Mouse (Mus musculus) gonadal fat pad, adult 2 months (tissue): ENCODE data around the gene Ptprn2. TPM values are rescaled to one million over a fixed set of nuclear protein-coding genes. Genes with fewer than 3 reads are reported as not detected.
"Not testable (repeated sequence)": the region's sequence is repeated elsewhere in the genome, so short reads cannot be mapped to it uniquely, and the experiment has no call there.

Source experiments
- DNase-seq: peaks from one replicate; pipeline ENCODE4 v3.0.0-alpha.2; 2012; ENCODE audit warnings: low read depth
- polyA plus RNA-seq: library from polyadenylated mRNA; depleted of rRNA; stranded (reverse); fragments of >200 nt; gene quantifications from 2 replicates; pipeline ENCODE4 v1.2.3, GENCODE M21; 2012

The Ptprn2 gene
- polyA plus RNA-seq, 1 experiment = 1.7 TPM

DNA sequence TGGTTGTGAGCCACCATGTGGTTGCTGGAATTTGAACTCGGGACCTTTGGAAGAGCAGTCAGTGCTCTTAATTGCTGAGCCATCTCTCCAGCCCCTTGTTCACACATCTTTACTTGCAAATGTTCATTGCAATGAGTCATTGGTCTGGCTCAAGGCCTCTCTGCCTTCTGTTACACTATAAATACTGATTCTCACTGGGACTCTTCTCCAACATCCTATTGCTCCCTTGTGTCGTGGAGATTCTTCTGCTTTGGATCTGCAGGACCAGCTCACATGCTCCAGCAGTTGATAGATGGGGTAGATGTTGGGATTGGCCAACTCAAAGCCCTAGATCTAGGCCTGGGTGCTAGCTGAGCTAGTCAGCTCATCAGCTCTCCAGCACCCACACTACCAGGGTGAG is 28.3 kb downstream of the Ptprn2 start:
- DNase-seq = not testable (repeated sequence)

DNA sequence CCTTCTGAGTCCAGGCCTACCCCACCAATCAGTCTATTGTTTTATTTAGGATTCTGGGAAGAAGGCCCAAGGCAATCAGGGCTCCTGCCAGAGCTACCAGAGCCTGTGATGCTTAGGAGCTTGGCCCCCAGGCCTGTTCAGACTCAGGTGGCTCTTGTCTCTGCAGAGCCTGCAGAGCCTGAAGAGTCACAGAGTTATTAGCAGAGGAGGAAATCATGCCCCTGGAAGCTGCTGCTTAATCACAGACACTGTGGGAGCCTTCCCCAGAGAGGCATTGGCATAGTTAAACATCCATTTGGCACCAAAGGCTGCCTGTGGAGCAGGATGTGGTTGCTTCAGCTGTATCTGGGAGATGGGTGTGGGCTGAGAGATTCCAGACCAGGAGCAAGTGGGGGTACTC is 30.3 kb downstream of the Ptprn2 start:
- DNase-seq = no peak

GRCm38 (mm10) chr12:116528861-116529260 is 43.3 kb downstream of the Ptprn2 start:
- DNase-seq = no peak

DNA sequence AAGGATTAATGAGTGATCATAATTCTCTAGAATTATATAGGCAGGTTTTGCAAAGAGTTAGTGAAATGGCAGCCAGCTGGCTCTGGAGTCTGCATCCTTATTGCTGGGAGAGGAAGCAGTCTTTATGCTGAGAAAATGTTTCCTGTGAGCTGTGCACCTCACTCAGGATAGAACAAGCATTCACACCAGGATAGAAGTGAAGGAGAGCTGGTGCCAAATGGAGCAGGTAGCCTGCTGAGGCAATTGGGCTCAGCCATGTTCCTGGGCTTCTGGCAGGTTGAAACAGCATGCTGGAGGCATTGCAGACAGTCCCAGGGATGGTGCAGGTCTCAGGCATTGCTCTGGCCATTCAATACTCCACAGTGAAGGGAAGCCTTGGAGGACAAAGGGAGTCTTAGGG is 47.8 kb downstream of the Ptprn2 start:
- no peak for DNase-seq

DNA sequence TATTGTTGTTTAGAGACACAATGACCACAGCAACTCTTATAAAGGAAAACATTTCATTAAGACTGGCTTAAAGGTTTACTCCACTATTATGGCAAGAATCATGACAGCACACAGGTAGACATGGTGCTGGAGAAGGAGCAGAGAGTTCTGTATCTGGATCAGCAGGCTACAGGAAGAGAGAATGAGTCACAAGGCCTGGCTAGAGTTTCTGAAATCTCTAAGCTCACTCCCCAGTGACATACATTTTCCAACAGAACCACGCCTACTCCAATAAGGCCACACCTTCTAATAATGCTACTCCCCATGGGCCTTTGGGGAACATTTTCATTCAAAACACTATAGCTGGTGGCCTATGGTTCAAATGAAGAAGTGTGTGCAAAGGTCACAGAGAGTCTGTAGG is 53.8 kb downstream of the Ptprn2 start:
- DNase-seq = no peak

GRCm38 (mm10) chr12:116540608-116541007 is 55.1 kb downstream of the Ptprn2 start:
- peak; percentile 69 for DNase-seq

DNA sequence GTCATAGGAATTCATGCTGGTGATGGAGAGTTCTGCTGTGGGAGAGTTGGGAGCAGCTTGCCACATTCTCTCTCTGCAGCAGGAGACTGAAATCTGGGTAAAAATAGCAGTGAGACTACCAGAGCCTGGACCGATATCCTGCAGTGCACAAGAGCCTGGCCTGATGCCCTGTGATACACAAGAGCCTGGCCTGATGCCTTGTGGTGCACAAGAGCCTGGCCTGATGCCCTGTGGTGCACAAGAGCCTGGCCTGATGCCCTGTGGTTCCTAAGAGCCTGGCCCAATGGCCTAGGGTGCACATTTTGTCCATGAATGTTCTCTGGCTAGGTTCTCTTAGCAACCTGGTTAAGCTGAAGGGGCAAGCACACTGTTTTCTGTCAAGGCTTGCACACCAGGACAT is 64.5 kb downstream of the Ptprn2 start:
- DNase-seq = no peak

GRCm38 (mm10) chr12:116551516-116551915 is 66.0 kb downstream of the Ptprn2 start:
- DNase-seq = no peak

- no peak for DNase-seq
These were observed 66.8 kb downstream of the Ptprn2 start for GRCm38 (mm10) chr12:116552306-116552705.

- no peak for DNase-seq
These were observed 67.8 kb downstream of the Ptprn2 start for GRCm38 (mm10) chr12:116553361-116553760.

GRCm38 (mm10) chr12:116555964-116556363 is 70.4 kb downstream of the Ptprn2 start:
- no peak for DNase-seq

- no peak for DNase-seq
These were observed 78.9 kb downstream of the Ptprn2 start for GRCm38 (mm10) chr12:116564441-116564840.

DNA sequence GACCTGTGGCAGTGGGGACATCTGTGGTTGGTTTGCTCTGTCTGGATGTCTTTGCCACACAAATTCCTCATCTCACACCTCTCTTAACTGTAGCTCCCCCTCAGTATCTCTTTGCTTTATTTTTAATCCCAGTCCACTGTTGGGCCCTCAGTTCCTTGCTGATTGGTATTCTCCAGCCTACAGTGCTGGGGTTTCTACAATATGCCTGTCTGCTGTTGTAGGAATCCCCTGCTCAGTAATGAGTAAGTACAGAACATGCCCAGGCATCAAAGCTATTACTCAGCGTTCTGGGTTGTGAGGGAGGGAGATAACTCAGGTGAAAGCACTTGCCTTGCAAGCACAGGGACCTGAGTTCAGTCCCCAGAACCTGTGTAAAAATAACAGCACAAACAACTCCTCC is 81.2 kb downstream of the Ptprn2 start:
- no peak for DNase-seq

DNA sequence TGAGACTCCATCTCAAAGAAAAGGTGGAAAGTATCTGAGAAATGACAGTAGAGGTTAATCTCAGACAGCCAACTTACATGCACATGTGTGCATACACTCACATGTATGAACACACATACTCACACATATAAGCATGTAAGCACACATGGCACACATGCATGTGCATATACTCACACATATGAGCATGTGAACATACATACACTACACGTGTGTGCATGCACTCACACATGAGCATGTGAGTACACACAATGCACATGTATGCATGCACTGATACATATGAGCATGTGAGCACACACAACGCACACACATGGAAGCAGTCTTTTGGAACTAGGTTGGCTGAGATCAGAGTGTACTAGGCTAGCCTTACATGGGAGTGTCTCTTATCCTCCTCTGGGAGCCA is 81.7 kb downstream of the Ptprn2 start:
- no peak for DNase-seq

DNA sequence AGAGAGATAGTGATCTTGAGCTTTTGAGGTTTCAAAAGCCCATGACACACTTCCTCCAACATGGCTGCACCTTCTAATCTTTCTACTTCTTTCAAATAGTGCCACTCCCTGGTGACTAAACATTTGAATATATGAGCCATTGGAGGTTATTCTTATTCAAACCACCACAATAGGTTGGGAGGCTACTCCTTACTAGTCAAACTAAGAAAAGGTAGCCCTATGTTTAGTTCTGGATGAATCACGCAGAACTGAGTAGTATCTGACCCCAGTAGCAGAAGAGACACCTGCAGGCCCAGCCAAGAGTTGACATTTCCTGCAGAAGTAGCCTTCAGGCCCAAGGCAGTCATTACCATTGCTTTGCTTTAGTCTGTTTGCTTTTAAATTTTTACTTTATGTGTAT is 84.0 kb downstream of the Ptprn2 start:
- no peak for DNase-seq

- no peak for DNase-seq
These were observed 88.6 kb downstream of the Ptprn2 start for GRCm38 (mm10) chr12:116574102-116574501.

- no peak for DNase-seq
These were observed 89.2 kb downstream of the Ptprn2 start for GRCm38 (mm10) chr12:116574720-116575119.

DNA sequence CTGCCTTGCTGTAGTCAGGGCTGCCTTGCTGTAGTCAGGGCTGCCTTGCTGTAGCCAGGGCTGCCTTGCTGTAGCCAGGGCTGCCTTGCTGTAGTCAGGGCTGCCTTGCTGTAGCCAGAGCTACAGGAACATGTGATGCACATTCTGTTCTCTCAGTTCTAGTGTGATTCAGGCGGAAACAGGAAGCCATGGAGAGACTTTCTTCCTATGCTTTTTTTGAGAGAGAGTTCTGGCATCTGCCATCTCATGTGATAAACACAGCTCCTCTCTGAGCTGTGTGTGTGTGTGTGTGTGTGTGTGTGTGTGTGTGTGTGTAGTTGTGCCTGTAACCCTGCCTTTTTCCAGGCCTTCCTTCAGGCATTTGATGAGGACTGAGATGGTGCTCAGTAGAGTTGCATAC is 92.4 kb downstream of the Ptprn2 start:
- DNase-seq = not testable (repeated sequence)

DNA sequence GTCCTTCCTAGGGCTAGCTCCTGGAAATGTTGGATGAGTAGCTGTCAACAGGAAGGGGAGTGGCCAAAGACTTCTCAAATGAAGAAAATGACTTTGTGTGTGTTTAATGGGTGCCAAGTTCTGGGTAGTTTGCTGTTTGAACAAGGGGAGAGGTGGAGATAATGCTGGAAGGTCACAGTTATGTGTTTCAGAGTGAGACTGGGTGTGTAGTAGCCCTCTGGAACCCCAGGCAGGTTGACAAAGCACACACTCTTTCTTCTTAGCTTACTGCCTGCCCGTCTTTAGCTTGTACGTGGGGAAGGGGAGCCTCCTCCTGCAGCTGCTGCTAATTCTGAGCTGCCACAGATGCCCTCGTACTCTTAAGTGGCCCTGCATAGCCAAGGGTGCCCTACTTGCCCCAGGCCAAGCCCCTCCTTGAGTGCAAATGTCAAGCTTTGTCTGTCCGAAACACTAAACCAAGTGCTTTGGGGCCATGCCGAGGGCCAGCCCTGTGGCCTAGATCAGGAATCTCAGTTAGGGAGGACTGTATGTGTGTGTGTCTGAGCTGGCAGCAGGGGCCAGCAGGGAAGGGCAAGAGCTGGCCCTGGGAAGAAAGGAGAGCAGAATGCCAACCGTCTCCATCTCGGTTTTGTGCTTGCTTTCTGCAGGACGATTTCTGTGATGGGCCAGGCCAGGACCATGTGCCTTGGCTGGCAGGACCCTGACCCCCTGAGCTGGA is 95.5 kb downstream of the Ptprn2 start:
- no peak for DNase-seq

DNA sequence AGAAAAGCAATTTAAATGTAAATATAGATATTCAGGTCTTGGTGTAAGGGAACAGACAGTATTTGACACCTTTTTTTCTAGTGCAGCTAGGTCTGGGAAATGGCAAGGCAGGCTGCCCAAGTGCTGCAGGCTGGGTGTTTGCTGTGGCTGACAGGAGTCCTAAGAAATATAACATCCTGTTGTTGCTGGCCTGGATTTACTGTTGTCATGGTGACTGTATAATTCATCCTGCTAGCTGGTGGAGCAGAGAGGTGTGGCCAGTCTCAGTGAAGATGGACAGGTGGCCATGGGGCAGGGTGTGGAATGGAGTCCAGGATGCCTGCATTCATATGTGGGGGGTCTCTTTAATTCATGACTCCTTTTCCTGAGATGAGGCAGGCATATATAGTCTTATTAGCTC is 96.3 kb downstream of the Ptprn2 start:
- no peak for DNase-seq

GRCm38 (mm10) chr12:116582829-116583228 is 97.3 kb downstream of the Ptprn2 start:
- DNase-seq = no peak

- no peak for DNase-seq
These were observed 99.5 kb downstream of the Ptprn2 start for GRCm38 (mm10) chr12:116585001-116585400.

DNA sequence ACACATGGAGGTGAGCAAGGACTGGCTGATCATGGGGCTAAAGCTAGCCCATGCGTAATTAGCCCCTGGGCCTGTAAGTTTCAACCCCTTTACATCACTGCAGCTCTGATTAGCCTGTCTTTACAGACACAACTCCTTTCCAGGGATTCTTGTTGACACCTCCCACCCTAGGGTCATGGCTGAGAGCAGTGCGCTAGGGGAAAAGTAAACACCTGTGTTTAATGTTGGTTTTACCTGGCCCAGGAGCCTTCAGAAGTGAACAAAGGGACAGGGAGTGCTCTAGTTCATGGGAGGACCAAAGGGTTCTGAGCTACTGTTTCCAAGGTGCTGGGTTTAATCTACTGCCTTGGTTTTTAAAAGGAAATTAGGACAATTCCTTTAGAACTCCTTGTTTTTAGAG is 100.6 kb downstream of the Ptprn2 start:
- no peak for DNase-seq

DNA sequence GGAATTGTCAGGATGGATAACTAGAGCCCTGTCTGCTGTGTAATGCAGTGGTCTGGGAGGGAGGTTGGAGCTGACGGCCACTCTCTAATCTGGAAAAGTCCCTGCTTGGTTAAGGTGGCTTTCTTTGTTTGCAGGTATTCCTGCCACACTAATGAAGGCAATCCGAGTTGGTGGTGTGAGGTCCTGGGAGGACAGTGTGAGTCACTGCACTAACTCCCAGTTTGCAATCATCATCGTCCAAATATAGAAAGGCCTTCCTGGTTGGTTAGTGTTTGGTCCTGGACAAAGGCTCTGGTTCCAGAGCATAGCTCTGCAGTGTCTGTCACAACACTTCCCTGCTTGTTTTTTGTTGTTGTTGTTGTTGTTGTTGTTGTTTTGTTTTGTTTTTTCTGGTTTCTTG is 102.0 kb downstream of the Ptprn2 start:
- DNase-seq = no peak
